Mouse (Mus musculus): ENCODE data around the gene Zfp654.

- TF ChIP-seq CTCF (IDR thresholded peaks at IDR 0.05; ENCODE audit: low read depth) (no peak), EP300 (IDR thresholded peaks at IDR 0.05; ENCODE audit: low read depth) (no peak)
Measured at GRCm38 (mm10) chr16:64824474-64824873, 27.0 kb downstream of the Zfp654 start.

Data from liver, embryonic 14.5 days (tissue).